Mouse (Mus musculus) left cerebral cortex, adult 9 months (tissue): ENCODE measurements around the gene Ube2i.

Experiments used
- DNase-seq, 2 experiments: peaks; one replicate each; pipeline ENCODE4 v3.0.0; 2022; ENCODE audit warnings: low spot score in 2 of 2

Ube2i gene

DNA sequence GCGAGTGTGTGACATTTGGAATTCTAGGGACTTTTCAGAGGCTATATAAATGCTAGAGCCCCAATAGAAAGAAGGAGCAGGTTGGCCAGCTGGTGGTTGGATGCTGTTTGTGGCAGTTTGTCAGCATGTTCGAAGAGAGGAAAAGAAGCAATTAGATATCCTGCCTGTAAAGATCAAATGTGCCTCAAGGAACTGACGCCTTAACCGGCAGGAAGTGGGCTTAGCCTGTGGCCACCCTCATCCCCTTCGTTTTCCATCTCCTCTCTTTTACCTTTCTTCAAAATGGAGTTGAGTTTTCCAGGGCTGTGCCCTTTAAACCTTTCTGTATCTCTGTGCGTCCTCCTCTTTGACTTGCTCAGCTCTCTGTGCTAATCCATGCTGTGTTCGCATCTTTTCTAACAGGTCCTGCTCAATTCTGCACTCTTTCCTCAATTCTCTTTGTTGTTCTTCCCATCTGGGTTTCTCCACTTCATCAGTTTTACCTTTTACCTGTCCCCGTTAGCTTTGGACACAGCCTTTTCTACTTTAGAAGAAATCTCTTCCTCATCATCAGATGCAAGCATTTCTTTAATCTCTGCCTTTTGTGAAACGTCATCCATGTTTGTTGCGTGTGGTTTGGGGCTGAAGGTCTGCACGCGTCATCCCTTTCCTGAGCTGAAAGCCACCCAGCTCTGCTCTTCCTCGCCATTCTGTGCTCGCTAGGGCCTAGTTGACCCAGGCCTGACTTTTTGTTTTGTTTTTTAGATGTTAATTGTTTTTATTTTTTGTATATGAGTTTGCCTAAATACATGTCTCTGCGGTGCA, 54.7 kb downstream of the Ube2i start:
- DNase-seq, result no peak

DNA sequence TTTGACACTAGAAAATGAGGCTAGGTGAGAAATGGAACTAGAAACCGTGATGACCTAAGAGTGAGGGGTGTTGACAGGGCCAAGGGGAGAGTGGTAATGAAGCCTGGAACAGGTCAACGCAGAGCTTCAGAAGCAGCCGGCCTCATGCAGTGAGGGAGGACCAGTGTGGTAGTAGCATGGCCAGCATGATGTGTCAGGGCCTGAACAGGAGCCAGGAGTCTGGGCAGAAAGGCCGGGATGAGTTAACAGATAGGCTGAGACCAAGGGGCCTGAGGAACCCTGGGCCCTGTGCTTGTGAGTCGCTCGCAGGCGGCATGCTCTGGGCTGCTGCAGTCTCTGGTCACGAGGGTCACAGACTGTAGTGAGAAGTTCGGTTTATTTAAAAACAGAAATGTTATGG, 55.5 kb downstream of the Ube2i start:
- no peak for DNase-seq

DNA sequence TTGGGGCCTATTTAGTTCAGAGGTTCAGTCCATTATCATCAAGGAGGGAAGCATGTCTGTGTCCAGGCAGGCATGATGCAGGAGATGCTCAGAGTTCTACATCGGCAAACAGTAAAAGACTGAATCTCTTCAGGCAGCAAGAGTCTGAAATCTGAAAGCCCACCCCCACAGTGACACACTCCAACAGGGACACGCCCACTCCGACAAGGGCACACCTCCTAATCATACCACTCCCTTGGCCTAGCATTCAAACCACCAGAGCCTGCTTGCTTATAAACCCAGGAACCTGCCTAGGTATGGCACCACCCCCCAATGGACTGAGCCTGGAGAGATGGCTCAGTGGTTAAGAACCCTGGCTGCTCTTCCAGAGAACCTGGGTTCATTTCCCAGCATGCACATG, 59.0 kb downstream of the Ube2i start:
- DNase-seq, result no peak
